Mouse (Mus musculus): ENCODE measurements around the gene Jrkl.

The Jrkl gene

DNA sequence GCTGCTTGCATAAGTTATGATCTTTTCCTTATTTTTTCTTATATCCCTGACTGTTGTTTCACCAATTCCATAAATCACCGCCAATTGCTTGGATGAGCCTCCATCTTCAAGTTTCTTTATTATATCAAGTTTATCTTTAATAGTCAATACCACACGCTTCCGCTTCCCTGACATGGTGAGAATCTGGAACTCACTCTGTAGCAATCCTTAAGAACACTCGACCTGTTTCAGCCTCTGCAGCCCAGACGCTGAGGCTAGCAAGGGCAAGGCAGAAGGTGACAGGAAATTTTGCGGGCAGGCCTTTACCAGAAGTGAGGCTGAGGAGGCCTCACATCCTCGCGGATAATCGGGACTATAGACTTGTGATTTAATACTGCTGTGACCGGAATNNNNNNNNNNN is at the start of gene Jrkl:
TSS of gene Jrkl (minus strand) at position 349 of the 400 bp plus-strand sequence.
- peak; percentile 66 for DNase-seq (ENCODE audit: low read depth, low spot score)

DNA sequence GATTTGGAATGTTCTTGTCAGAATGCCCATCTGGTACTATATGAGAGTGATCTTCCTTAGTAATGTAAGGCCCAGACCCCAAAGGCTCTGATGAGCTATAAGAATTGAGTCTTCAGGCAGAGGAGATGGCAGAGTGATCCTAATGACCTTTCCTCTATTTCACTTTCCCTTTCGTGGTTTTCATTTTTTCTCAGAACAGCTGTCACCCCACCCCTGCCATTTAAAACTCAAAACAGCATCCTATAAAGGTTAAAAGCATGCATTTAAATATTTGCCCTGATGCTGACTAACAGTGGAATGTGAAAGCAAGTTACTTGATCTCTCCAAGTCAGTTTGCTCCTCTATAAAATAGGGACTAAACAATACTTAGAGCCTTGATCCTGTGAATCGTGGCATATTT is 41.9 kb upstream of the Jrkl start:
- DNase-seq (ENCODE audit: low read depth, low spot score), result no peak

DNA sequence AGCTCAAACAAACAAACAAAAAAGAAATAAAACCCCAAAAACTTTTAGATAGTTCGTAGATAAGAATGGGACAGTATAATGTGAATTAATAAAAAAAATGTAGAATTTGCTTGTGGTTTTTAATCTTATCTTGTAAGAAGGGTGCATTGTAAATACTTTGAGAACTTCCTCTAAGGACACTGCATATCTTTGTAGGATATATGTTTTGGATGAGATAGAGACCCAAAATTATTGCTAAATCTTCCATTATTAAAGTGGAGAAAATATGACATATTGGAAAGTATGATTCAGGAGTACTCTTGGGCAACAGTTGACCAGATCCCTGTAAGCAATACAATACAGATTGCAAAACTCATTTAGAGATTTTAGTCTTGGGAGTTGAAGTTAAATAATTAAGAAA is 27.6 kb upstream of the Jrkl start:
- no peak for DNase-seq (ENCODE audit: low read depth, low spot score)

DNA sequence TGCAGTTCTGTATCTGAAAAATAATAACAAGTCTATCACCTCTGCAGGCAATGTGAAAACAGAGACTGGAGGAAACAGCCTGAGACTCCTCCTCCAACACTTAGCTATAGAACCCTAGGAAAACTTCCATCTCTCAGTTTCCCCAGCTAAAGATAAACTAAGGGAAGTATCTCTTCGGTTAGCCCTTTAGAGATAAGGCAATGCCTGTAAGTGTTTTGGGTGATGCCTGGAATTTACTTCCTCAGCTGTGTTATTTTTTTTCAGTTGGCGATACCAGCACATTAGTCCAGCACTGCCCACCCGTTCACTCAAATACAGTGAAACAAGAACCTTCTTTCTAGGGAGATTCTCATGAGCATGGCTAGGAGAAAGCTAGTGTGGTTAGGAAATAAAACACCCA is 15.4 kb upstream of the Jrkl start:
- no peak for DNase-seq (ENCODE audit: low read depth, low spot score)

DNA sequence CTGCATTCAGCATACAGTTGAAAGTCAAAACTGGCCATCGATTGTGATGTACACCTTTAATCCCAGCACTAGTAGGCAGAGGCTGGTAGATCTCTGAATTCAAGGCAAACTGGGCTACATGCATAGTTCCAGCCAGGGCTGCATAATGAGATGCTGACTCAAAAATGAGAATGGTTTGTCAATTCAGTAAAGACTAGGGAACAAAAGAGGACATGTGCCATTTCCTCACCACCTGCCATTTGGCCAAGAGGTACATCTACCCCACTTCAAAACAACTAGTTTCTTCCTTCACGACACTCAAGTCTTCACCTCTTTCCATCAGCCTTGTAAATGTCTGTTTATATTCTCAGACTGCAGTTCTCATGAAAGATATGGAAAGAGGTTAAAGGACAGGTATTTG is 12.5 kb upstream of the Jrkl start:
- no peak for DNase-seq (ENCODE audit: low read depth, low spot score)

DNA sequence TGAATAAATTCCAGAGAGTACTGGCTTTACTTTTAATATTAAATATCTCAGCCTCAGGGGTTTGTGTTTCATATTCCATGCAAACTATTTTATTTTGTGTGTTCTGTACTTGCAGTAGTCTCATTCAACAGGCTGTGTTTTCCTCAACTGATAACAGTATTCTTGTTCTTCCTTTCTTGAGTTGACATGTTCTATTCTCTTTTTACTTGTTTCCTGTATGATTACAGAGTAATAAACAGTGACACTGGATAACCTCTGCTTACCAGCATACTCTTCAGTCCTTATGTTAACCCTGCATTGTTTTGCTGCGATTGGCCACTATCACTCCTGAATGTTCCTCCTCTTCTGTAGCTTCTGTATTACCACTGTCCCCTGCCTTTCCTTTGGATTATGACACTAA is 11.1 kb upstream of the Jrkl start:
- no peak for DNase-seq (ENCODE audit: low read depth, low spot score)

DNA sequence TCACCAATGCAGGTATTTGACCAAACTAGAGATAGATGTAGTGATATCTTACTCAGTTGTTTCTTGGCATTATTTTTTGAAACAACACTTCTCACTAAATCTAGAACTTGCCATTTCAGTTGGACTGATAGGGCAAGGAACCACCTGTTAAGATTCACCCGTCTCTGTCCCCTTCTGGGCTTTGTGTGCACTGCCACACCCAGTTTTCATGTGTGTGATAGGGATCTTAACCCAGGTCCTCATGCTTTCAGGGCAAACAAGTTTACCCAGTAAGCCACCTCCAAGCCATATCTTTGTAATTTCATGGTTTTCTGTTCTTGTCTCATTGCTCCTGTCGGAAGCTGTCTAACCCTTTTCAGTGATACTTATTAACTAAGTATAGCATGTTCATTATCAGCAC is 5.6 kb upstream of the Jrkl start:
- DNase-seq (ENCODE audit: low read depth, low spot score), result no peak

DNA sequence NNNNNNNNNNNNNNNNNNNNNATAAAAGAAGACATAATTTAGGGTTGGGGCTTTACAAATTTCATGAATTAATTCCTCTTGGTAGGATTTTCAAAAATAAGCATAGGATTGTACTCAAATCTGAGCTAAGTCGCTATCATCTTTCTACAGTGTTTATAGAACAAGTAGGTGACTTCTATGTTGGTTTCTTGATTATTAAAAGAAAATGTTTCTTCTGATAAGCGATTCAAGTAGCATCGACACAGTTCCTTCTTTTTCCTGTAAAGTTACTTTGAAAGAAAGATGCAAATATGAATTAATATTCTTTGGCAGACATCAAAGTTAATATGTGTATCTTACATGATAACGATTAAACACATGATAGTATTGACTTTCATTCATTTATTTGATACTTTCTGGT is 2.5 kb upstream of the Jrkl start:
- no peak for DNase-seq (ENCODE audit: low read depth, low spot score)

DNA sequence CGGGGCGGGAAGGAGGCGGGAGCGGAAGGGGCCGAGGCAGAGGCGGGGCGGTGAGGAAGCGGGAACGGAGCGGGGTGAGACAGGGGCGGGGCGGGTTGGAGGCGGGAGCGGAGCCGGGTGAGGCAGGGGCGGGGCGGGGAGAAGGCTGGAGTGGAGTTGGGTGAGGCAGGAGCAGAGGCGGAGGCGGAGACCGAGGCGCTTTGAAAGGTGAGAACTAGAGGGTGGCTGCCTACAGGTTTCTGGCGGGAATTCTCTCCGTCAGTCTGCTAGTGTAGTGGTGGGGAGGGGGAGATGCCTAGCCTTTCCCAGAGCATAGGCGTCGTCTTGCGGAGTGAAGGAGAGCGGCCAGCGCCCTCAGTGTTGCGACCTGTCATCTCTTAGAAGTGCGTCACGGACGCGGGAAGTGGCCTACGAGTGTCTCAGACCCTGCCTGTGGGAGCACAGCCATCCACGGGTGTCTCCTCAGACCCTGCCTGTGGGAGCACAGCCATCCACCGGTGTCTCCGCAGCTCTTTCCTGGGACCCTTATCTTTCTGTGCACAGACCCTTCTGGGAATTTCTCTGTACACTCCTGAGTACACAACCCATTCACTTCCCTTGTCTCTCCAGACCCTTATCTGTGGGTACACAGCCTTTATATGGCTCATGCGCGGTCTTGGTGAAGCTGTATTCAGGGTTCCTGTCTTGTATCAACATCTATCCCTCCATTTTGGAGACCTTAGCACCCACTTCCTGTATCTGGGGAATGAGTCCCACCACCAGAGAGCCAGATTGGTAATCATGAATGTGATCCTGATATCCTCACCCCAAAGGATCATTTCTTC is 1.4 kb upstream of the Jrkl start, which contains the start of gene Ccdc82:
TSS of gene Ccdc82 (plus strand) at position 141 of the 824 bp plus-strand sequence.
- peak; percentile 96 for DNase-seq (ENCODE audit: low read depth, low spot score)

DNA sequence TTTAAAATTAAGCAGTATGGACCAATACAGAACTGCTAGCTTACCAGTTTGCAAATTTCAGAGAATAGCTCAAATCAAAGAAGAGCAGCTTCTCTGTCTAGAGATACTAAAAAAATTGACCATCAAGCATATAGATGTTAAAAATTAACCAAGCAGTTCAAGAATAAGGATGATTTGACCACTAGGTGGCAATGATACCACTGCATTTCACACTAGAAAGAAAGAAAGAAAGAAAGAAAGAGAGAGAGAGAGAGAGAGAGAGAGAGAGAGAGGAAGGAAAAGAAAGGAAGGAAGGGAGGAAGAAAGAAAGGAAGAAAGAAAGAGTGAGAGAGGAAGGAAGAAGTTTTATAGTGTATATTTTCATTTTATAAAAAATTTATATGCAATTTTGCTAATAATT is 3.3 kb downstream of the Jrkl start:
- DNase-seq (ENCODE audit: low read depth, low spot score), result peak; percentile 71

DNA sequence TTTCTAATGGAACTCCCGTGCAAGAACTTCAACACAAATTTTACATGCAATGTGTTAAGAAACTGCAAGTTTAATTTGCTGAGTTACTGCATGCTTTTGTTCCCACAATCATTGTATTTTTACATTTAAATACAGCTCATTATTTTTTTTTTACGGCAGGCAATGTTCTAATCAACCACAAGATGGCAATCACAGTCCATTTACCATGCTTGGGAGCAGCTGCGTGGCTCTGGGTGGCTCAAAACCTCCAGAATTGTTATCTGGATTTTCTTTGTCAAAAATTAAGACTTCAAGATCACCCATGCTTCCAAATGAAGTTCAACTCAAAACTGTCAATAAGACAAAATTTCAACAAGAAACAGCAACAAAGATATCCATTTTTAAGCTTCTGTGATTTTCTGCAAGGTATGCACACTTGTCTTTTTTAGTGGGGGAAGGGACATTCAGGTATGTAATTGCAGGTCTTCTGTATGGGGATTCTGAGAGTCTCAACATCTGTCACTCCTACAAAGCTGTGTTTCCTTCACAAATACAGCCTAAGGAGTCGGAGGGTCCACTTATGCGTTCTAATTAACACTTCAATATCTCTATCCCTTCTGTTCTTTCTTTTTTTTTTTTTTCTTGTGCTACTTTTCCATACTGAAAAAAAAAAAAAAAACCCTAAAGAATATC is 13.9 kb downstream of the Jrkl start:
- DNase-seq (ENCODE audit: low read depth, low spot score), result peak; percentile 77

DNA sequence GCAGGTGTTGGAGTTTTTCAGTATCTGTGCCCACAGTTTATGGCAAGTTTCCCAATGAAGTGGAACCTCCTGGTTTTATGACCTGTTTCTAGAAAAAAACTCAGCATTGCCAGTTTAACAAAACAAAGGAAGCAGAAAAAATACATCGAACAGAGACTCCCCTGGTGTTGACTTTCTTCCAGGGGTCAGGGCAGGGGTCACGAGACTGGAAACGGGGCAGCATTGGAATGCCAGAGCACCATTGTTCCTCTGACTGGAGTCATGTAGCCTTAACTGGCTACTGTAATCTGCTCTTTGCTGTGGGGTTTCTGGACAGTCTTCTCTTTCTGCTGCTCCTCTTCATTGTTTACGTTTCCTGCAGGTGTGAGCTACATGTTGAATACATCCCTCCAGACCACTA is 15.1 kb downstream of the Jrkl start:
- no peak for DNase-seq (ENCODE audit: low read depth, low spot score)

DNA sequence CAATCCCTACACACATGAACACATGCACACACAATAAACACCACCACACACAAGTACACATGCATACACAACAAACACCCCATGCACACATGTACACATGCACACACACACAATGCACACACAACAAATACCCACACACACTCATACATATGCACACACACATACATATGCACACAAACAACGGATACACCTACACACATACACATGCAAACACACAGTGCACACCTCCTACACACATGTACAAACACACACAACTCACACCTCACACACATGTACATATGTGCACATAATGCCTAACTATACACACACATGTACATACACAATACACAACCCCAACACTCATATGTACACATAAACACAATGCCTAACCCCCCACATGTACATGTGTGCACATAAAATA is 19.8 kb downstream of the Jrkl start:
- no peak for DNase-seq (ENCODE audit: low read depth, low spot score)

DNA sequence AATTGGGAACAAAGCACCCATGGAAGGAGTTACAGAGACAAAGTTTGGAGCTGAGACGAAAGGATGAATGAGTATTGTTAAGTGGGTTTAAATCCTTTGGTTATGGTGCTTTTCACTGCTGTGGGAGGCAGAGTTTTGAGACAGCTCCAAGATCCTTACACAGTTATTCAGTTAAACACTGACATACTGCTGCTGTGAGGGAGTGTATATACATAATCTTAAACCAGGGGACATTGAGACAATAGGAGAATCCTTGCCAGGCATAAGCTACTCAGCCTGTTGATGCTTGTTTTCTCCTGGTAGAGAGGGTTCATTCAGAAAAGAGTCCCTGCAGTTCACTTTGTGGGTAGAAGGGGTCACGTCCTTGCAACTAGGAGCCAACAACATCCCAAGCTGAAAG is 39.3 kb downstream of the Jrkl start:
- DNase-seq (ENCODE audit: low read depth, low spot score), result no peak

DNA sequence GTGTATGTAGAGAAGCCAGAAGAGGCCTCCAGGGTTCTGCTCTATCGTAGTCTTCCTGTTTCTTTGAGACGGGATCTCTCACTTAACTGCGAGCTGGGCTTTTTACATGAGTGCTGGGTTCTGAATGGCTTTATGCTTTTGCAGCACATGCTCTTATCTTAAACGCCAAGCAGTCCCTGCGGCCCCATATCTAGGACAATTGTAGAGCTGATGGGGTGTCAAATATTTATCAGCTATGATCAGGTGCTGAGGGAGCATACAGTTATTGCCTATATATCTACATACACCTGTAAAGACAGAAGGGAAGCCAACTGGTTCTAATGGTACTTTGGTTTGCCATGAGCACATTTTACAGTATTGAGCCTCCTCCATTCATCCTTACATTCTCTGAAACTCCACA is 41.9 kb downstream of the Jrkl start:
- DNase-seq (ENCODE audit: low read depth, low spot score), result no peak

DNA sequence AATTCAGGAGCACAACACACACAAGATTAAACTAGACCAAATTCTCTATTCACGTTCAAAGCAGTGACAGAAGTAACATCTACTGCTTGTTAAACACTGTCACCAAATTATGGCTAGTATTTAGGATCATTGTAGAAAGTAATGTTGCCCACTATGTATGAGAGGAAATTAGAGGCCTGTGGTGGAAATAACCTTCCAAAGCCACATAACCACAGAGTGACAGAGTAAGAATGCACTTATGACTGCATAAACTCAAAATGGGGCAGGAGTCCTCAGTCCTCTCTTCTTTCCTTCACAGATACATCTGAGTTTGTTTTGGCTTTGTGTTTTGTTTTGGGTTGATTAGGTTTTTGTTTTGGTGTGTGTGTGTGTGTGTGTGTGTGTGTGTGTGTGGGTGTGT is 42.5 kb downstream of the Jrkl start:
- no peak for DNase-seq (ENCODE audit: low read depth, low spot score)

DNA sequence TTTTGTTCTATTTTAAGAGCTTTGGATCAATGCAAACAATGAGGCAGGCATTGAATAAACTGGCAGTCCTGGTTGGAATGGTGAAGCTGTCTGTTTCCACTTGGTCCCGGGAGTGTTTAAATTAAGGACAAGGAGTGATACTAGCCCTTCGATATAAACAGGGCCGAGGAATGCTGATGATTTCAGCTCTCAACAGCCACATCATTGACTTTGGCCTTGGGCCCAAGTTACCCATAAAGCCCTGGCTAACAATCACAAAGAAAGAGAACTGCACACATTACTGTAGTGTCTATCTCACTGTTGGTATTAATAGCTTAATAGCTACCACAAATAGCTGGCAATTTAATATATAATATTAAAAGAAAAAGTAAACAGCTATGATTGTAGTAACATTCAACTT is 45.5 kb downstream of the Jrkl start:
- DNase-seq (ENCODE audit: low read depth, low spot score), result no peak

DNA sequence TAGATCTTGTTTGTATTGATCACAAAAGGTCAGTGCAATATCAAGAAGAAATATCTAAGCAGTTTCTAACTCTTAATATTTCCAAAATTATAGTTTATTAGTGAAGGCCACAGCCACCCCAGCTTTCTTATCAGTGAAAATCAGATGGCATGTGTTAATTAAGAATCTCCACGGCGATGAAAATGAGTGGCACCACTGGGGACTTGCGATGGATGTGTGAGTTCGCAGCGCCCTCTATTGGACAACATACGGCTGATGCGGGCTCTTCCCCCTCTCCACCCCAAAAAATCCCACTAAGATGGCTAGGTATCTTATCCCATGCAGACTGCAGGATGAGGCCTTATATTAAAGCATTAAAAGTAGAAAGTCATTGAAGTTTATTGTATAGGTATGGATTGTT is 49.9 kb downstream of the Jrkl start:
- DNase-seq (ENCODE audit: low read depth, low spot score), result peak; percentile 65

DNA sequence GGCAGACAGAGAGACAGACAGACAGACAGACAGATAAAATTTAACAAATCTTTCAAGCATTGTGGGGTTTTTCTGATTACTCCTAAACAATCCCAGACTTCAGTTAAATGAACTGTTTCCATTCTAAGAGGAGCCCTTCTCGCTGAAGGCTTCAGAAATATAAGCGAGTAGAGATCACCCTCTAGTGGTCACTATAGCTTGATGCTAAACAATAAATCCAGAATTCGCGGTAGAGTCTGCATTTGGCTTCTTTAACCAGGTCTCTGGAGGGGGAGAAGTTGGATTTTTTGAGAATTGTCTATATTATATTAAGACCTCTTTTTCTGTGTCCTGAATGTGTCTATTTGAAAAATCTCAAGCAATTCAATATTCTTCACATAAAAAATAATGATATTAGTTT is 50.4 kb downstream of the Jrkl start:
- peak; percentile 54 for DNase-seq (ENCODE audit: low read depth, low spot score)

DNA sequence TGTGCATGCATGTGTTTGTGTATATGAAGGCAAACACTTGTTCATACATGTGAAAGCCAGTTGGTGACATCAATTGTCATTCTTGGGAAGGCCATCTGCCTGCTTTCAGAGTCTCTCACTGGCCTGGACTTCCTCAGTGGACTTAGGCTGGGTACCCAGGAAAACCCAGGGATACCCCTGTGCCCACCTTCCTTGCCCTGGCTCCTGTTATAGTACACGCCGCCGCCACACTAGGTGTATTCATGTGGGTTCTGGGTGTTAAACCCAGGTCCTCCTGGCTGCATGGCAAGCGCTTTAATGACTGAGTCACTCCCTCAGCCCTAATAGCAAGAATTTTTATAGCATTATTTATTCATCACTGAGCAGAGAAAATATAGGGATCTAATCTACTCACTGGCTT is 51.0 kb downstream of the Jrkl start:
- DNase-seq (ENCODE audit: low read depth, low spot score), result no peak

Measured in CD4-positive, CD25-positive, alpha-beta regulatory T cell, adult 2 months (primary cell).